Mouse (Mus musculus): ENCODE data around the gene Gm43552.
"Not testable (repeated sequence)": the region's sequence is repeated elsewhere in the genome, so short reads cannot be mapped to it uniquely, and the experiment has no call there.

Gene Gm43552

DNA sequence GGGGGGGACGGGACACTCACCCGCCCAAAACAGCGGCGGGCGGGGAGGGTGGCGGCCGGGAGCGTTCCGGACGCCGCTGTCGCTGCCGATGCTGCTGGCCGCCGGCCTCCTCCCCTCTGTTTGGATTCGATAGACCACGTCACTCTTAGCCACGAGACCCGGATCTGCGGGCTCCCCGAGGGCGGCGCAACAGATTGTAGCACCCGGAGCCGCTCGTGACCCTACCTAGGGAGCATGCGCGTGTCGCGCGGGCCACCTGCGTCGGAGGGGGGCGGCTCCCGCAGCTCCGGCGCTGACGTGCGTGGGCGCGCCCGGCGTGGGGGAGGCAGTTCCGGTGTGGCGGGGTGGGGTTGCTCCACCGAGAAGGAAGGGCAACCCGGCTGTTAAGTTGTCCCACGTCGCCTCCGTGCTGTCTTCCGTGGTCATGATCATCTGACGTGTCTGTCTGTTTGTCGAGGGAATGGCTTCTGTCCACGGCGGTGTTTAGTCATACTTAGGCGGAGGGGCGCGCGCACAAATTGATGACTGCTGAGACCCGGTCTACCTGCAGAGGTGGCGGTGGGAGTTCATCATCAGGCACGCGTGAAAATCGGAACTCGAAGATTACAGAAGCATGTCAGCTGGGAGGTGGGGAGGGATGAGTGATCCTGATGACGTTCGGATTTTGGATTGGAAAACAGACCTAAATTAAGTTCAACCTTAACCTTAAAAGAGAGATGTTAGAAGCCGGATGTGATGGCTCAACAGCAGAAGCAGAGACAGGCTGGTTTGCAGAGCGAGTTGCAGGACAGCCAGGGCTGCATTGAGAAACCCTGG is at the start of gene Gm43552:
Gene Gm43552, minus strand, starts transcription at position 118 of the 816 bp plus-strand sequence.
- peak; percentile 97 for DNase-seq (ENCODE audit: low read depth, low spot score)

DNA sequence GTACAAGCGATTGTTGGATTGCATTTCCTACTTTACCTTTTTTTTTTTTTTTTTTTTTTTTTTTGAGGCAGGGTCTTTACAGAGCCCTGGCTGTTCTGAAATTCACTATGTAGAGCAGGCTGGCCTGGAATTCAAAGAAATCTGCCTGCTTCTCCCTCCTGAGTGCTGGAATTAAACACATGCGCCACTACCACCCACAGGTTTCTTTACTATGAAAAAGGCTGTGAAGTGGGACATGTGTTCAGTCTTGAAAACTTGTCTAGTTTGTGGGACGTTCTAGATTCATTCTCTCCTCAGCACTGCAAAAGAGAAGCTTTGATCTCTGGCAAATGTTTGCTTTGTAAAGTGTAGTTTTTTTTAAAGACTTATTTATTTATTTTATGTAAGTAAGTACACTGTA is 49.3 kb upstream of the Gm43552 start:
- DNase-seq (ENCODE audit: low read depth, low spot score), result no peak

DNA sequence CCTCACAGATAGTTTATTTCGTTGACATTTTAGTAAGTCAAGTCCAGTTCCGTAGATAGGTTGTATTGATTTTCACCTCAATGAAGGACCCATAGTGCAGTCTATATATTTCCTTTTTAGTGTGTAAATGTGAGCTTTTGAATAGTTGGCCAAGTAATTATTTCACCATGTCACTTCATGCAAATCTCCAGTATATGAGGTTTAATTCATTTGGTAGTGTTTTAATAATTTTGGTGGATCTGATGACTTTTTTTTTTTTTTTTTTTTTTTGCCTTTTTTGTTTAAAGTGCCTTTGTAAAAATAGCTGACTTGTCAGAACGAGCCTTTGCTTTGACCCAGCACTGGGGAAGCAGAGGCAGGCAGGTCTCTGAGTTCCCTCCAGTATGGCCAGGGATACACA is 47.2 kb upstream of the Gm43552 start:
- DNase-seq (ENCODE audit: low read depth, low spot score), result no peak

DNA sequence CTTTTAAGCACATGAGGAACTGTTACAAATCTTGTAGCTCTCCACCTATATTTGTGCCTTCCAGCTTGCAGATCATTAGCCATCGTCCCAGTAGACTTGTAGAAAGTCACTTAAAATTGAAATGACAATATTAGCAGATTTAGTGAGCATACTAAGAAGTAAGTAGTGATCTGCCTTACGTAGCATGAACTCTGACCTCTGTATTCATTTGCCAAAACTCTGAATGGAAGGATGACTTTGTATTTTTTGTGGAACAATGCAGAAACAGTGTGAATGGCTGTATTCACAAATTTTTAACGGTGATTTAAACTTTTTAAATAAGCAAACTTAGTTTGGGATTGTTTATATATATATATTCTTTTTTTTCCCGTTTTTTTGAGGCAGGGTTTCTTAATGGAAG is 46.2 kb upstream of the Gm43552 start:
- DNase-seq (ENCODE audit: low read depth, low spot score), result no peak

DNA sequence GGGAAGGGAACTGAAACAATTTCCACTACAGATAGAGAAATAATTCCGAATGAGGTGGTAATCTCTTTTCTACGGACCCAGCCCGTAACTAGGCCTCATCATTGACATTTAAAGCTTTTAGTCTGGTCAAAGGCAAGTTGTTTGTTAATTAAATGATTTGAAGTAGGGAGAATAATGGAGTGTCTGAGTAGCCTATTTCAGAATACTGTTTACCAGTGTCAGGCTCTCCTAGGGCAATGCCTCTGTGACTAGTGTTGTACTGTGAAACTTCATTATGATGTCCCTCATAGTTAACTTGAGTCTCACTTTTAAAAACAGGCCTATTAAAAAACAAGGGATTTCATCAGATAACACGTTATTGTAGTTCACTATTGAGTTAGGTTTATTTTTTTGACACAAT is 45.5 kb upstream of the Gm43552 start:
- DNase-seq (ENCODE audit: low read depth, low spot score), result no peak

DNA sequence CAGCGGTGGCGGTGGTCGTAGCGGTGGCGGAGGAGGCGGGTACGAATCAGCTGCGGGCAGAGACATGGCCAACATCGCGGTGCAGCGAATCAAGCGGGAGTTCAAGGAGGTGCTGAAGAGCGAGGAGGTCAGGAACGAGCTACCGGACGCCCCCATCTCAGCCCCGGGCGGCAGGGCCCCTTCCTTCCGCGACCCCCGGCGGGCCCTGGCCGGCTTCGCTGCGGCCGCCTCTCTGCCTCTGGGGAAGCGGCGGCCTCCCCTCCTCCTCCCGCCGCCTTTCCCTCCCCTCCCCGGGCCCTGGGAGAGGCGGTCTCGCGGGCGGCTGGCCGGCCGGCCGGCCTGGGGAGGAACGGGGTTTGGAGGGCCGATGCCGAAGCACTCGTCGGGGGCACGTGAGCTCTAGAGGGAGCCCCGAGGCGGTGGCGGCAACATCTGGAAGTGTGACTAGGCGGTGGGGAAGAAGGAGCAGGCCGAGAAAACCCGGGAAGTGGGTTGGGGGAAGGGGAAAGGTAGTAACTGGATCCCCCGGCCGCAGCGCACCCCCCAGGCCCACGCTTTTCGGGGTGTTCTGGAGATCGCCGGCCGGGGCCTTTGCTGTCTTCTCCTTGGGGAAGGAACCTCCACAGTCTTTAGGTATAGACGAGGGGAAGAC is 44.9 kb upstream of the Gm43552 start:
- peak; percentile 85 for DNase-seq (ENCODE audit: low read depth, low spot score)

DNA sequence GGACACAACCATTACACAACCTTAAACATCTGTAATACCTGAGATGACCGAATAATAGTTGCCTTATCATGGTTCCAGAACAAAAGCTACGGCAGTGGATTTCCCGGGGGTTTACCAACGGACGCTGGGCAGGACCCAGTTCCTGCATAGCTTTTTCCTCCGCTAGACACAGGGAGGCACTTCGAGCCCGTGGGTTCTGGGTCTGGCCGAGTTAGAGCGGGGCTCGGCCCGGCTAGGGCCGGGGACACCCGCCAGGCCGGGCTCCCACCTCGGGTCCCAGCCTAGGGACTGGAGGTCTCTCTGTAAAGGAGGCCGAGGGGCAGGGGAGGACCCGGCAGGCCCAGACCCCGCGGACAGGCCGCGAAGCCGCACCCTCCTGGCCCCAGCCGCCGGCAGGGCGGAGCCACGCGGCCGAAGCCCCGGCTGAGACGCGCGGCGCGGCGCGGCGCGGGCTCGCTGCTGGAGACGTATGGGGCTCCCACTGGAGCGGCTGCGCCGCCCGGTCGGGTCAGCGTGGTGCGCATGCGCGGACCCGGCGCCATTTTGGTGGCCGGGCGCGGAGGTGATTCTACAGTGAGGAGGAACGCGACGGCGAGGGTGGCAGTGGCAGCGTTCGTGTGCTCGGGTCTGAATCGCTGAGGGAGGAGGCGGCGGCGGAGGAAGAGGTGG is 44.3 kb upstream of the Gm43552 start, which contains the start of the genes Smim14 and Ube2k:
Gene Smim14, minus strand, starts transcription at position 434 of the 669 bp plus-strand sequence.
Gene Ube2k, plus strand, starts transcription at position 483 of the 669 bp plus-strand sequence.
- peak; percentile 96 for DNase-seq (ENCODE audit: low read depth, low spot score)

DNA sequence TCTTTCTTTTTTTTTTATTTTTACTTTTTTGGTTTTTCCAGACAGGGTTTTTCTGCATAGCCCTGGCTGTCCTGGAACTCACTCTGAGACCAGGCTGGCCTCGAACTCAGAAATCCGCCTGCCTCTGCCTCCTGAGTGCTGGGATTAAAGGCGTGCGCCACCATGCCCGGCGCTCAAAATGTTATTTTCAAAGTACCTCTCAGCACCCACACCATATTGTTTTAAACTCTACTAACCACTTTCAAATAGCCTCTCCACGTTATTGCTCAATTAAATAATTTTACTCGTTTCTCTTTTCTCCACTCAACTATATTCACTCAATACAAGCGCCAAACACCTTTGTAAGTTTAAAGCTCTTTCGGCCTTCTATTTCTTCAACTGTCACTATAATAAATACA is 43.4 kb upstream of the Gm43552 start:
- not testable (repeated sequence) for DNase-seq (ENCODE audit: low read depth, low spot score)

DNA sequence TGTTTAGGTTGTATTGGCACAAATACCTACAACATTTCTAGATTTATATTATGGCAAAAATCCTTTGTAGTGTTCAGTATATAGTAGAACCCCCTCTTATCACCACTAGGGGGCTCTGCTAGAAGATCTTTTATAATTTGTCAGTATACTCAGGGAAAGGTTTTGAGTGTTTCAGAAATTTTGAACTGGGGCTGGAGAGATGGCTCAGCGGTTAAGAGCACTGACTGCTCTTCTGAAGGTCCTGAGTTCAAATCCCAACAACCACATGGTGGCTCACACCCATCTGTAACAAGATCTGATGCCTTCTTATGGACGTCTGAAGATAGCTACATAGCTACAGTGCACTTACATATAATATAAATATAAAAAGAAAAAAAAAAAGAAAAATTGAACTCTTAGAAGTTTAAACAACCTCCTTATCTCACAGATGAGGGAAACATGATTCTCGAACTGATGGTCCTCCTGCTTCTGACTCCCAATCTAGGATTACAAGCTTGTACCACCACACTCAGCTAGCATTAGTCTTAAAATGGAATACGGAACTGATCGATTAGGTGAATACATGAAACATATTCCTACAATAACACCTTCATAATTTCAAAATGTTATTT is 42.9 kb upstream of the Gm43552 start:
- DNase-seq (ENCODE audit: low read depth, low spot score), result peak; percentile 59

DNA sequence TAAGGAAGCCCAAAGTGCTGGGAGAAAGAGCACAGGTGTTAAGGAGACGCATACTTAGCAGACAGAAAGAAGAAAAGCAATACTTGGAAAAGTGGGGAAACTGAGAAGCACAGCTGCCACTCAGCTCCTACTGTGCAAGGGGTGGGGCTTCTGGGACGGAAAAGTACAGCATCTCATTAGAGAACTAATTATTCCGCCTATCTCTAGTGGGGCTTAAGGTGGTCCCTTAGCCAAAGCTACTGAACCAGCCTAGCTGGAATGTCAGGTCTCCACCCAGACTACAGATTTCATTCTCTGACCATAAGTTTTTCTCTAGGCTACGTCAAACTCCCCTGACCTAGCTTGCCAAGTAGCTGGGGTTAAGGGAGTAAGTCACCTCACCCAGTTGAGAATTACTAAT is 41.9 kb upstream of the Gm43552 start:
- DNase-seq (ENCODE audit: low read depth, low spot score), result peak; percentile 37

DNA sequence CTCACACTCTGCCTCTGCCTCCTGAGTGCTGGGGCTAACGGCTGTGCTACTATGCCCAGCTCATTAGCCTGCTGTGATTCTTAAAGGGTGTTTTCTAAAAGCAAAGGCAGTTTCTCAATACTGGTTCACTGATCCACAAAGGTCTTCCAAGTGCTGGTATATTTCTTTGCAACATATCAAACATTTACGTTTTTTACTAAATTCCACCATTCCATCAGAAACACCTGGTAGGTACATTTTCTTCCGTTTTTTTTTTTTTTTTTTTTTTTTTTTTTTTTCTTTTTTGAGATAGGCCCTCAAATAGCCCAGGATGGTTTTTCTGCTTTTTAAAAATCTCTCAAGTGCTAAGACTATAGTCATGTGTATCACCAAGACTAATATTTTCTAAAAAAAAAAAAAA is 38.6 kb upstream of the Gm43552 start:
- DNase-seq (ENCODE audit: low read depth, low spot score), result no peak

DNA sequence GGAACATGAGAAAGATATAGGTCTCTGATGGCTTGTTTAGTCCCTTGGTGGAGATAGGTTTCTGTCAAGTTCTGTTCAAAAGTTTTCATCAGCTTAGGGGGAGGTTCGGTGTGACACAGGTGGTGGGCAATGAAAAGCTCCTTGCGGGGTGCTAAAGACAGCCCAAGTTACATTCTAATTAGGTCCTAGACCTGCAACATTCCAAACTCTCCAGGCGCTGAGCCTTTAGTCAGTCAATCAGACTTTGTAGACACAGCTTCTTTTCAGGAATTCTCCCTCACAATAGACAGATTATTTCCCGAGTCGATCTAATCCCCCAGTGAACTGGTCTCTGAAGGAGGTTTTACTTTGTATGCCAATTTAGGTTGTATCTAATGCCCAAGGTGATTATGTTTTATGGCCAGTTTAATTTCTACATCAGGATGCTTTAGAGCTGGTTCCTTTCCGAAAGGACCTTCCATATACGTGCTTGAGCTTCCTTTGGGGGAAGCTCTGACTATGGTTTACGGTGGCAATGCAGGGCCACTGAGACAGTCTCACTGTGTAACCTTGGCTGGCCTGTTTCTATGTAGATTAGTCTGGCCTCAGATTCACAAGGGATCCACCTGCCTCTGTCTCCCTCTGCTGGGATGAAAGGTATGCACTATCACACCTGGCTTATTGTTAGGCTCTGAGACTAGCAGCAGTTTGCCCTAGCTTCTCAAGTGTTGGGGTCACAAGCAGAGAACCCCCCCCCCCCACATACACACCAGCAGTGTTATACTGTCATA is 33.2 kb upstream of the Gm43552 start:
- peak; percentile 81 for DNase-seq (ENCODE audit: low read depth, low spot score)

DNA sequence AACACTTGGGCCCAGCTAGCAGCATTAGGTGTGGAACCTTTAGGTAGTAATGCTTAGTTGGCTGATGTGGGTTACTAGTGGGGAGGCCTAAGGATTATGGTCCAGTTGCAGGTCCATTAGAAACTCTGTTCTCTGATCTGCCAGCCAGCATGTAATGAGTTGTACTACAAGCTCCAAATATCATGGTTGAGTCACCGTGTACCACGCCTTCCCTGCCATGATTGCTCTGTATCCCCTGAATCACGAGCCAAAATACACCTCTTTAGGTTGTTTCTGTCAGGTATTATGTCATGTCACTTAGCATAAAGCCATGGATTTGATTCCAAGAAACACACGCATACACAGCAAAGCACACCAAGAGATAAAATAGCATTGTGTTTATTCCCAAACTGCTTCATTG is 32.2 kb upstream of the Gm43552 start:
- DNase-seq (ENCODE audit: low read depth, low spot score), result no peak

DNA sequence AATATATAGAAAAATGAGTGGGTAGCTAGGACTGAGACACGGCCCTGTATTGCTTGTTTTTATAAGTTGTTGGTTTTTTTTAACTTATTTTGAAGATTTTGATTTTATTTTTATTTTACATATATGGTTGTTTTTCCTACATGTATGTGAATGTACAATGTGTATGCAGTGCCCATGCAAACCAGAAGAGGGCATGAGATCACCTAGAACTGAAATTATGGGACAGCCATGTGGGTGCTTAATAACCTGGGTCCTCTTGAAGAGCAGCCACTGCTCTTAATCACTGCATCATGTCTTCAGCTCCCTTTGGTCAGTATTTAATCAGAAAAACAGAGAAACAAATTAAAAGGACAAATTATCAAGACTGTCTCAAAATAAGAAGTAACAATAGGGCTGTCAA is 29.2 kb upstream of the Gm43552 start:
- peak; percentile 36 for DNase-seq (ENCODE audit: low read depth, low spot score)

DNA sequence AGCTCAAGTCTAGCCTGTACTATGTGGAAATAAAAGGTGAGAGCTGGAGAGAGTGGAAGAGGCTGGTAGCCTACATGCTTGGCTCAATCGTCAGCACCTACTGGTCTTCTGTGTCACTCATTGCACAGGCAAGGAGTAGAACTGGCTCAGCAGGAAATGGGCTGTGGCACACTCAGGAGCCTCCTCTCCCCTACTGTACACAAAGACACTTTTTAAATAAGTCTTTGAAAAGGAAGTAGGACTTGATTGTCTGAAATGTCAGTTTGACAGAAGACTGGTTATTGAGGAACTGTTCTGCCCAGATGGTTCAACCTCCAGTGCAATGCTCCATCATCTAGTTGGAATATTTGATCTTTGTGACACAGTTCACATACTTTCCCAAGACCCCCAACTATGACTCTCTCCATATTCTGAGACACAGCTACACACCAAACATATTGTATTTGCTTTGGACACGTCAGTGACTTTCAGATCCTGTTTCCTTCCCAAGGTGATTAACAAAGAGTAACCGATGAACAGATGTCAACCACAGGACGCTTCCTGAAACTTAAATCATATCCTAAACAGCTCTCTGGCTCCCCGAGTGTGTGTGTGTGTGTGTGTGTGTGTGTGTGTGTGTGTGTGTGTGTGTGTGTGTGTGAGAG is 22.1 kb upstream of the Gm43552 start:
- DNase-seq (ENCODE audit: low read depth, low spot score), result no peak

DNA sequence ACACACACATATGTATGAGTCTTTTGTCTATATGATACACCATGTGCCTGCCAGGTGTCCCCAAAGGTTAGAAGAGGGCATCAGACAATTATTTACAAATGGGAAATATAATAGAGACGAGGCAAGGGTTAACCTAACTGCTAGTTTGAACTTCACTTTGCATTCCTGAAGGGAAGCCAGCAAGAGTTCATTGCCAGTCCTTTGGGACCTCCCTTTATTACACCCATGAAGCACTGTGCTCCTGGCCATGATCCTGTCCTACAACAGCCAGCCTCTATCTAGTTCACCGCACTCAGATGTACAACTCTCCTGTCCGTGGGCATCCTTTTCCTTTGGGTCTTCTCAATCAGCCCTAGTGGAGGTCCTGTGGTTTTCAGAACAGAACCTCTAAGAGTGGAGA is 20.9 kb upstream of the Gm43552 start:
- no peak for DNase-seq (ENCODE audit: low read depth, low spot score)

DNA sequence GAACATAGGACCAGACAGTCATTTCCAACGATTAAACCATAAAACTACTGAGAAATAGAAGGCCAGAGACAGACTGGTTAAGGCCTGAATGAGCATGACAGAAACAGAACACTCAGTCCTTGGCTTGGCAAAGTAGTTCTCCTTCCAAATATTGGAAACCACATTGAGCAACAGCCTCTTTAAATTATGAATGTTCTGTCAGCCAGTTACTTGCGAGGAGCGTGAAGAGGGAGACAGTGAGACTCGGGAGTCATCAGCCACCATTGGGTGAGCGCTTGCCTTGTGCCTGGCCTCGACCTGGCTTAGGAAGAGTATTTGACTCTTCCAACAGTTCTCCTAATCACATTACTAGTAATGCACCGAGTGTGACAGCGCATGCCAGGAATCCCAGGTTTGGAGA is 15.8 kb upstream of the Gm43552 start:
- DNase-seq (ENCODE audit: low read depth, low spot score), result no peak

DNA sequence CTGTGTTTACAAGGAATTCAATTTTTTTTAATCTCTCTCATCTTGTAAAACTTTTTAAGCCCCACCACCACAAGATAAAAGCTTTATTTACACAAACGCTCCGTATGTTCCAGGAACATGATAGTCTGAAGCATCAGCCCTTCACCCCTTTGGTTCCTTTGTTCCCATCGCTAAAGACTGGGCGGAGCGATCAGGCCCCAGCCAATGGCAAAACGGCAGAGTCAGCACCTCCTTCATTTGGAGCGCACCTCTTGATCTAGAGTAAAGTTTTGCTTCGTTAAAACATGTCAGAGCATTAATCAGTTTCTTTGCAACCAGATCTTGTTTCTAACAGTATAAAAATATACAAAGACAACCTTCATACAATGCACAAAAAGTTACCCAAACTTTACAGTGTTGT is 13.2 kb upstream of the Gm43552 start:
- peak; percentile 45 for DNase-seq (ENCODE audit: low read depth, low spot score)

DNA sequence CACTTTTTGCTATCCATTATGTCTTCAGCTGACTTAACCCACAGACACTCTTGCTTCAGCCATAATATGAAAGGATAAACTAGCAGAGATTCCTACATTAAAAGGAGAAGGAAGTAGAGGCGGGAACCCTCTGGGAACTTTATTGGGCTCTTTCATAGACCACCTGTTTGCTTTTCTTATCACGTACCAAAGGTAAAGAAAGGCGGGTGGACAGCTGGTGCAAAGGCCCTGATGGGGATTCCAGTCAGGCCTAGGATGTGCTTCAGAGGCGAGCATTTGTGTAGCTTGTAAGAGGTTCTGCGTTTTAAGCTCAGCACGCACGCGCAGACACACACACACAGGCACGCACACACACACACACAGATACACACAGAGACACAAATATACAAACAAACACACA is 8.8 kb upstream of the Gm43552 start:
- DNase-seq (ENCODE audit: low read depth, low spot score), result no peak

DNA sequence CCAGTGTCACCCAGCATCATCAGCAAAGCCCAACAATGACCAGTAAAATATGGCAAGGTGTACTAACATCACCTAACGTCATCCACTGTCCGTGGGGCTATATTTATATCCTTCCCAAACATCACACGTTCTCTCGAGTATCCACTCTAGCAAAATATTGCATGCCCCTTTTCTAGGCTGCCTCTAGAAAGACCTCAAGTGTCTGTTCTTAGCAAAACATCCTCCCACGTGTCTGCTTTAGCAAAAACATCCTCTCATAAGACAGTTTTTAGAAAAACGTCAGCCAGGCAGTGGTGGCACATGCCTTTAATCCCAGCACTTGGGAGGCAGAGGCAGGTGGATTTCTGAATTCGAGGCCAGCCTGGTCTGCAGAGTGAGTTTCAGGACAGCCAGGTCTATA is 7.6 kb upstream of the Gm43552 start:
- DNase-seq (ENCODE audit: low read depth, low spot score), result no peak

All from ZHBTc4 (cell line).